Mouse (Mus musculus): ENCODE results near the gene Bmp6. TPM values are rescaled to one million over a fixed set of nuclear protein-coding genes. Genes with fewer than 3 reads are reported as not detected.
A peak's percentile ranks its signal among the peaks of the same experiment; 100 is the strongest.

Bmp6 gene
- polyA plus RNA-seq, 1 experiment from 2014 or later = 0.12 TPM

GRCm38 (mm10) chr13:38349818-38350217 lies 4.9 kb downstream of the Bmp6 start:
- no peak for ATAC-seq (ENCODE audit: low read depth)
- Histone ChIP-seq H3K4me3 (ENCODE audit: low read depth, low read length) (no peak overlapping the region), H3K36me3 (ENCODE audit: control insufficient read depth, insufficient read depth) (no peaks in the 10 kb centered on the region), H3K4me1 (ENCODE audit: control insufficient read depth, low read depth, low read length) (peaks cover 2% of the 10 kb centered on the region), H3K4me2 (ENCODE audit: low read depth, low read length) (no peak overlapping the region), H3K27me3 (ENCODE audit: control insufficient read depth, insufficient read depth, low read depth, low read length) (peaks cover 38% of the 10 kb centered on the region), H3K27ac (ENCODE audit: low read length) (no peak overlapping the region), H3K9ac (ENCODE audit: low read depth, low read length) (no peak overlapping the region), H3K9me3 (replicated peaks; ENCODE audit: control insufficient read depth, low read length) (no peaks in the 10 kb centered on the region)
- 34% methylated on average over 5 of the region's 5 CpGs for WGBS (ENCODE audit: insufficient replicate concordance)

- H3K9ac ChIP-seq (ENCODE audit: low read depth, low read length) = no peak overlapping the region
- peak; percentile 68 for ATAC-seq (ENCODE audit: low read depth)
- no peak overlapping the region for H3K4me3 ChIP-seq (ENCODE audit: low read depth, low read length)
- no peaks in the 10 kb centered on the region for H3K36me3 ChIP-seq (ENCODE audit: control insufficient read depth, insufficient read depth)
- peaks cover 16% of the 10 kb centered on the region for H3K27me3 ChIP-seq (ENCODE audit: control insufficient read depth, insufficient read depth, low read depth, low read length)
- no peaks in the 10 kb centered on the region for H3K9me3 ChIP-seq (replicated peaks; ENCODE audit: control insufficient read depth, low read length)
- WGBS (ENCODE audit: insufficient replicate concordance) = 25% methylated on average over 5 of the region's 5 CpGs
- no peak overlapping the region for H3K4me2 ChIP-seq (ENCODE audit: low read depth, low read length)
- H3K27ac ChIP-seq (ENCODE audit: low read length) = no peak overlapping the region
- no peaks in the 10 kb centered on the region; the same call in none of the 2 replicates for H3K4me1 ChIP-seq (ENCODE audit: control insufficient read depth, low read depth, low read length)
These were observed 7.1 kb downstream of the Bmp6 start for GRCm38 (mm10) chr13:38351996-38352395.

GRCm38 (mm10) chr13:38352986-38353385 lies 8.1 kb downstream of the Bmp6 start:
- Histone ChIP-seq H3K9me3 (replicated peaks; ENCODE audit: control insufficient read depth, low read length) (no peaks in the 10 kb centered on the region), H3K27ac (ENCODE audit: low read length) (no peak overlapping the region)
- 52% methylated on average over 10 of the region's 10 CpGs for WGBS (ENCODE audit: insufficient replicate concordance)

GRCm38 (mm10) chr13:38353420-38354255 lies 8.7 kb downstream of the Bmp6 start:
- H3K4me1 ChIP-seq (ENCODE audit: control insufficient read depth, low read depth, low read length) = no peaks in the 10 kb centered on the region; the same call in none of the 2 replicates
- no peaks in the 10 kb centered on the region for H3K27me3 ChIP-seq (ENCODE audit: control insufficient read depth, insufficient read depth, low read depth, low read length)
- no peak overlapping the region for H3K27ac ChIP-seq (ENCODE audit: low read length)
- H3K4me2 ChIP-seq (ENCODE audit: low read depth, low read length) = no peak overlapping the region
- WGBS (ENCODE audit: insufficient replicate concordance) = 27% methylated on average over 24 of the region's 24 CpGs
- H3K36me3 ChIP-seq (ENCODE audit: control insufficient read depth, insufficient read depth) = no peaks in the 10 kb centered on the region
- H3K9me3 ChIP-seq (replicated peaks; ENCODE audit: control insufficient read depth, low read length) = no peaks in the 10 kb centered on the region
- no peak overlapping the region for H3K9ac ChIP-seq (ENCODE audit: low read depth, low read length)
- no peak for ATAC-seq (ENCODE audit: low read depth)
- no peak overlapping the region for H3K4me3 ChIP-seq (ENCODE audit: low read depth, low read length)

More at GRCm38 (mm10) chr13:38352986-38353385, 8.1 kb downstream of the Bmp6 start:
- Histone ChIP-seq H3K4me2 (ENCODE audit: low read depth, low read length) (no peak overlapping the region), H3K9ac (ENCODE audit: low read depth, low read length) (no peak overlapping the region), H3K27me3 (ENCODE audit: control insufficient read depth, insufficient read depth, low read depth, low read length) (peaks cover 6% of the 10 kb centered on the region), H3K36me3 (ENCODE audit: control insufficient read depth, insufficient read depth) (no peaks in the 10 kb centered on the region), H3K4me3 (ENCODE audit: low read depth, low read length) (no peak overlapping the region), H3K4me1 (ENCODE audit: control insufficient read depth, low read depth, low read length) (no peaks in the 10 kb centered on the region; the same call in none of the 2 replicates)
- ATAC-seq (ENCODE audit: low read depth) = no peak

- 34% methylated on average over 1 of the region's 1 CpGs for WGBS (ENCODE audit: insufficient replicate concordance)
- ATAC-seq (ENCODE audit: low read depth) = no peak
These were observed 9.4 kb downstream of the Bmp6 start for GRCm38 (mm10) chr13:38354284-38354683.

GRCm38 (mm10) chr13:38359045-38359444 lies 14.1 kb downstream of the Bmp6 start:
- Histone ChIP-seq H3K36me3 (ENCODE audit: control insufficient read depth, insufficient read depth) (no peaks in the 10 kb centered on the region), H3K4me3 (ENCODE audit: low read depth, low read length) (no peak overlapping the region), H3K27me3 (ENCODE audit: control insufficient read depth, insufficient read depth, low read depth, low read length) (no peaks in the 10 kb centered on the region), H3K9ac (ENCODE audit: low read depth, low read length) (no peak overlapping the region), H3K4me2 (ENCODE audit: low read depth, low read length) (no peak overlapping the region), H3K27ac (ENCODE audit: low read length) (no peak overlapping the region), H3K9me3 (replicated peaks; ENCODE audit: control insufficient read depth, low read length) (no peaks in the 10 kb centered on the region), H3K4me1 (ENCODE audit: control insufficient read depth, low read depth, low read length) (no peaks in the 10 kb centered on the region)
- WGBS (ENCODE audit: insufficient replicate concordance) = 59% methylated on average over 4 of the region's 4 CpGs
- no peak for ATAC-seq (ENCODE audit: low read depth)

More at GRCm38 (mm10) chr13:38354284-38354683, 9.4 kb downstream of the Bmp6 start:
- no peaks in the 10 kb centered on the region; the same call in none of the 2 replicates for H3K4me1 ChIP-seq (ENCODE audit: control insufficient read depth, low read depth, low read length)
- no peak overlapping the region for H3K4me2 ChIP-seq (ENCODE audit: low read depth, low read length)
- no peak overlapping the region for H3K4me3 ChIP-seq (ENCODE audit: low read depth, low read length)
- H3K9ac ChIP-seq (ENCODE audit: low read depth, low read length) = no peak overlapping the region
- H3K9me3 ChIP-seq (replicated peaks; ENCODE audit: control insufficient read depth, low read length) = no peaks in the 10 kb centered on the region
- no peaks in the 10 kb centered on the region for H3K27me3 ChIP-seq (ENCODE audit: control insufficient read depth, insufficient read depth, low read depth, low read length)
- H3K27ac ChIP-seq (ENCODE audit: low read length) = no peak overlapping the region
- no peaks in the 10 kb centered on the region for H3K36me3 ChIP-seq (ENCODE audit: control insufficient read depth, insufficient read depth)

GRCm38 (mm10) chr13:38362751-38363150 lies 17.8 kb downstream of the Bmp6 start:
- Histone ChIP-seq H3K36me3 (ENCODE audit: control insufficient read depth, insufficient read depth) (no peaks in the 10 kb centered on the region), H3K27me3 (ENCODE audit: control insufficient read depth, insufficient read depth, low read depth, low read length) (no peaks in the 10 kb centered on the region), H3K4me1 (ENCODE audit: control insufficient read depth, low read depth, low read length) (no peaks in the 10 kb centered on the region), H3K4me3 (ENCODE audit: low read depth, low read length) (no peak overlapping the region), H3K9me3 (replicated peaks; ENCODE audit: control insufficient read depth, low read length) (no peaks in the 10 kb centered on the region), H3K27ac (ENCODE audit: low read length) (no peak overlapping the region), H3K9ac (ENCODE audit: low read depth, low read length) (no peak overlapping the region), H3K4me2 (ENCODE audit: low read depth, low read length) (no peak overlapping the region)
- WGBS (ENCODE audit: insufficient replicate concordance) = 48% methylated on average over 4 of the region's 4 CpGs
- ATAC-seq (ENCODE audit: low read depth) = no peak

- Histone ChIP-seq H3K9me3 (replicated peaks; ENCODE audit: control insufficient read depth, low read length) (no peaks in the 10 kb centered on the region), H3K9ac (ENCODE audit: low read depth, low read length) (no peak overlapping the region), H3K36me3 (ENCODE audit: control insufficient read depth, insufficient read depth) (no peaks in the 10 kb centered on the region), H3K4me2 (ENCODE audit: low read depth, low read length) (no peak overlapping the region), H3K27ac (ENCODE audit: low read length) (no peak overlapping the region), H3K4me1 (ENCODE audit: control insufficient read depth, low read depth, low read length) (no peaks in the 10 kb centered on the region), H3K27me3 (ENCODE audit: control insufficient read depth, insufficient read depth, low read depth, low read length) (no peaks in the 10 kb centered on the region), H3K4me3 (ENCODE audit: low read depth, low read length) (no peak overlapping the region)
- 67% methylated on average over 7 of the region's 7 CpGs for WGBS (ENCODE audit: insufficient replicate concordance)
- no peak for ATAC-seq (ENCODE audit: low read depth)
These were observed 19.0 kb downstream of the Bmp6 start for GRCm38 (mm10) chr13:38363869-38364268.

- Histone ChIP-seq H3K27ac (ENCODE audit: low read length) (no peak overlapping the region), H3K9me3 (replicated peaks; ENCODE audit: control insufficient read depth, low read length) (no peaks in the 10 kb centered on the region), H3K36me3 (ENCODE audit: control insufficient read depth, insufficient read depth) (no peaks in the 10 kb centered on the region), H3K4me1 (ENCODE audit: control insufficient read depth, low read depth, low read length) (no peaks in the 10 kb centered on the region), H3K27me3 (ENCODE audit: control insufficient read depth, insufficient read depth, low read depth, low read length) (no peaks in the 10 kb centered on the region), H3K4me2 (ENCODE audit: low read depth, low read length) (no peak overlapping the region), H3K4me3 (ENCODE audit: low read depth, low read length) (no peak overlapping the region), H3K9ac (ENCODE audit: low read depth, low read length) (no peak overlapping the region)
- ATAC-seq (ENCODE audit: low read depth) = no peak
- WGBS (ENCODE audit: insufficient replicate concordance) = 75% methylated on average over 5 of the region's 5 CpGs
These were observed 24.7 kb downstream of the Bmp6 start for GRCm38 (mm10) chr13:38369624-38370023.
